Mouse (Mus musculus) midbrain, postnatal 0 days (tissue): ENCODE measurements around the gene Ccdc167. TPM values are rescaled to one million over a fixed set of nuclear protein-coding genes. Genes with fewer than 3 reads are reported as not detected.

ENCODE experiments used
- ATAC-seq: fragments of 200-750 bp; cut with Nextera tagmentation; 2 replicates; pipeline ENCODE4 v1.8.0; 2017; ENCODE audit warnings: moderate number of reproducible peaks, mild to moderate bottlenecking, moderate TSS enrichment, moderate library complexity; ENCODE audit not compliant: low FRiP score
- DNase-seq: peaks from one replicate; pipeline ENCODE4 v3.0.0-alpha.2; 2015; ENCODE audit warnings: low spot score
- H3K27ac ChIP-seq: fragments of 300-500 bp; sonication (generic); 2 replicates; pipeline ENCODE4 v1.5.1; 2014; ENCODE audit warnings: low read depth, mild to moderate bottlenecking, low read length, mixed read lengths
- H3K27me3 ChIP-seq: fragments of 300-500 bp; sonication (generic); 2 replicates; pipeline ENCODE4 v1.6.1; 2014; ENCODE audit warnings: low read length, control low read depth, mixed read lengths; ENCODE audit not compliant: insufficient read depth
- H3K36me3 ChIP-seq: fragments of 300-500 bp; sonication (generic); 2 replicates; pipeline ENCODE4 v1.6.1; 2014; ENCODE audit warnings: low read length, control low read depth, mixed read lengths; ENCODE audit not compliant: insufficient read depth
- H3K4me1 ChIP-seq: fragments of 300-500 bp; sonication (generic); 2 replicates; pipeline ENCODE4 v1.6.1; 2014; ENCODE audit warnings: mild to moderate bottlenecking, control low read depth, antibody characterized with exemption, low read length, mixed read lengths; ENCODE audit not compliant: insufficient read depth
- H3K4me2 ChIP-seq: fragments of 300-500 bp; sonication (generic); 2 replicates; pipeline ENCODE4 v1.6.1; 2014; ENCODE audit warnings: low read depth, mild to moderate bottlenecking, low read length, mixed read lengths; ENCODE audit not compliant: poor library complexity, severe bottlenecking
- H3K4me3 ChIP-seq: fragments of 300-500 bp; sonication (generic); 2 replicates; pipeline ENCODE4 v1.5.1; 2014; ENCODE audit warnings: low read depth, mild to moderate bottlenecking, low read length, moderate library complexity
- H3K9ac ChIP-seq: fragments of 300-500 bp; sonication (generic); replicated peaks from 2 replicates; pipeline ENCODE4 v1.6.1; 2014; ENCODE audit warnings: mild to moderate bottlenecking, low read length, moderate library complexity, mixed read lengths; ENCODE audit not compliant: poor library complexity, severe bottlenecking
- H3K9me3 ChIP-seq: fragments of 300-500 bp; sonication (generic); 2 replicates; pipeline ENCODE4 v1.6.1; 2016; ENCODE audit warnings: low read length, control low read depth
- CTCF ChIP-seq: IDR thresholded peaks from 2 replicates; pipeline ENCODE4 v1.5.1; 2016; ENCODE audit warnings: antibody characterized with exemption, mild to moderate bottlenecking
- WGBS: fragments of 180-500 bp; shearing (Covaris S2); extraction: QIAGEN DNeasy Blood & Tissue Kit; methylation state at CpG from one replicate; pipeline ENCODE4 v1.1.7; 2014; 5-methylcytosine and 5-hydroxymethylcytosine counted together
- polyA plus RNA-seq: library from polyadenylated mRNA; unstranded; fragments of >200 nt; fragmentation: Nextera tagmentation; extraction: Ambion mirVana; gene quantifications from 2 replicates; pipeline ENCODE4 v1.2.1, GENCODE M21; 2015
- total RNA-seq: library from RNA; depleted of rRNA; stranded (reverse); fragments of >200 nt; gene quantifications from 2 replicates; pipeline ENCODE4 v1.2.3, GENCODE M21; 2014

Gene Ccdc167
- total and polyA plus RNA-seq, 2 experiments from 2014 or later = 8.6 to 9.0 TPM

- Histone ChIP-seq H3K36me3 (peaks cover 26% of the 10 kb centered on the region), H3K27ac (no peak overlapping the region), H3K9me3 (no peaks in the 10 kb centered on the region), H3K4me2 (no peak overlapping the region), H3K4me3 (no peak overlapping the region), H3K27me3 (no peaks in the 10 kb centered on the region), H3K9ac (no peak overlapping the region), H3K4me1 (no peaks in the 10 kb centered on the region)
- 29% methylated on average over 3 of the region's 3 CpGs for WGBS
- ATAC-seq = peak; percentile 48
- peak; percentile 91 for TF ChIP-seq CTCF
- DNase-seq = peak; percentile 75
Measured at GRCm38 (mm10) chr17:29704781-29705180, 12.1 kb downstream of the Ccdc167 start.

- Histone ChIP-seq H3K4me3 (no peak overlapping the region), H3K9ac (no peak overlapping the region), H3K27ac (no peak overlapping the region), H3K27me3 (no peaks in the 10 kb centered on the region), H3K4me2 (no peak overlapping the region), H3K4me1 (no peaks in the 10 kb centered on the region), H3K36me3 (peaks cover 30% of the 10 kb centered on the region), H3K9me3 (no peaks in the 10 kb centered on the region)
- DNase-seq (peak; percentile 21), ATAC-seq (no peak)
- WGBS = 75% methylated on average over 4 of the region's 4 CpGs
- peak; percentile 11; the same call in 1 of the 2 replicates for TF ChIP-seq CTCF
Measured at GRCm38 (mm10) chr17:29702938-29703710, 13.7 kb downstream of the Ccdc167 start.

- H3K9ac ChIP-seq = no peak overlapping the region
- H3K27ac ChIP-seq = no peak overlapping the region
- peaks cover 45% of the 10 kb centered on the region for H3K36me3 ChIP-seq
- no peak overlapping the region for H3K4me2 ChIP-seq
- WGBS = 95% methylated on average over 7 of the region's 7 CpGs
- H3K27me3 ChIP-seq = no peaks in the 10 kb centered on the region
- H3K9me3 ChIP-seq = no peaks in the 10 kb centered on the region
- no peak for TF ChIP-seq CTCF
- no peak for ATAC-seq
- DNase-seq = no peak
- H3K4me1 ChIP-seq = no peaks in the 10 kb centered on the region
- no peak overlapping the region for H3K4me3 ChIP-seq
Measured at GRCm38 (mm10) chr17:29700573-29700972, 16.3 kb downstream of the Ccdc167 start.

GRCm38 (mm10) chr17:29698421-29698820 lies 18.4 kb downstream of the Ccdc167 start:
- peaks cover 65% of the 10 kb centered on the region for H3K36me3 ChIP-seq

GRCm38 (mm10) chr17:29696940-29697339 lies 19.9 kb downstream of the Ccdc167 start:
- Histone ChIP-seq H3K9me3 (no peaks in the 10 kb centered on the region), H3K4me2 (no peak overlapping the region), H3K36me3 (peaks cover 58% of the 10 kb centered on the region), H3K4me1 (no peaks in the 10 kb centered on the region), H3K4me3 (no peak overlapping the region), H3K27ac (no peak overlapping the region), H3K9ac (no peak overlapping the region), H3K27me3 (no peaks in the 10 kb centered on the region)
- ATAC-seq (no peak), DNase-seq (no peak)
- TF ChIP-seq CTCF = no peak
- 91% methylated on average over 8 of the region's 8 CpGs for WGBS

More at GRCm38 (mm10) chr17:29698421-29698820, 18.4 kb downstream of the Ccdc167 start:
- H3K27ac ChIP-seq = no peak overlapping the region
- H3K4me1 ChIP-seq = no peaks in the 10 kb centered on the region
- H3K9me3 ChIP-seq = no peaks in the 10 kb centered on the region
- WGBS = 72% methylated on average over 6 of the region's 6 CpGs
- no peak overlapping the region for H3K4me2 ChIP-seq
- no peak overlapping the region for H3K4me3 ChIP-seq
- no peaks in the 10 kb centered on the region for H3K27me3 ChIP-seq
- ATAC-seq (no peak), DNase-seq (no peak)
- H3K9ac ChIP-seq = no peak overlapping the region
- no peak for TF ChIP-seq CTCF

- no peak overlapping the region for H3K27ac ChIP-seq
- no peaks in the 10 kb centered on the region for H3K9me3 ChIP-seq
- no peaks in the 10 kb centered on the region for H3K4me1 ChIP-seq
- no peak overlapping the region for H3K9ac ChIP-seq
- H3K4me2 ChIP-seq = no peak overlapping the region
- no peak for ATAC-seq
- no peak for TF ChIP-seq CTCF
- WGBS = 78% methylated on average over 4 of the region's 4 CpGs
- DNase-seq = no peak
- no peak overlapping the region for H3K4me3 ChIP-seq
- peaks cover 58% of the 10 kb centered on the region for H3K36me3 ChIP-seq
- H3K27me3 ChIP-seq = no peaks in the 10 kb centered on the region
Measured at GRCm38 (mm10) chr17:29694516-29694915, 22.3 kb downstream of the Ccdc167 start.
